Mouse (Mus musculus) small intestine, adult 2 months (tissue): ENCODE data around the gene Psma2. TPM values are rescaled to one million over a fixed set of nuclear protein-coding genes. Genes with fewer than 3 reads are reported as not detected.

Source experiments
- H3K27ac ChIP-seq: fragments of 200-500 bp; 2 replicates; pipeline ENCODE4 v1.5.1; 2012; ENCODE audit warnings: low read depth, low read length, control low read depth, inconsistent platforms; ENCODE audit not compliant: insufficient read depth
- H3K27me3 ChIP-seq: fragments of 200-500 bp; 2 replicates; pipeline ENCODE4 v1.6.1; 2012; ENCODE audit warnings: mild to moderate bottlenecking, moderate library complexity, low read length, inconsistent platforms; ENCODE audit not compliant: control insufficient read depth, insufficient read depth
- H3K36me3 ChIP-seq: fragments of 200-500 bp; 2 replicates; pipeline ENCODE4 v1.6.1; 2012; ENCODE audit warnings: mild to moderate bottlenecking, low read length, control low read depth, inconsistent platforms; ENCODE audit not compliant: control insufficient read depth, insufficient read depth
- H3K4me1 ChIP-seq: fragments of 200-500 bp; 2 replicates; pipeline ENCODE4 v1.6.1; 2012; ENCODE audit warnings: low read length, inconsistent platforms, mixed read lengths; ENCODE audit not compliant: control insufficient read depth, insufficient read depth, insufficient read length
- H3K4me3 ChIP-seq: fragments of 200-500 bp; 2 replicates; pipeline ENCODE4 v1.5.1; 2012; ENCODE audit warnings: low read depth, mild to moderate bottlenecking, control low read depth, inconsistent platforms, low read length, moderate library complexity
- CTCF ChIP-seq: fragments of 200-500 bp; IDR thresholded peaks from 2 replicates; pipeline ENCODE4 v1.5.1; 2012; ENCODE audit warnings: low read depth, mild to moderate bottlenecking, control low read depth, inconsistent platforms, low read length, moderate library complexity, mixed read lengths; ENCODE audit not compliant: insufficient replicate concordance, insufficient read length; ENCODE audit errors: extremely low read depth
- POLR2A ChIP-seq: fragments of 200-500 bp; IDR thresholded peaks from 2 replicates; pipeline ENCODE4 v1.6.1; 2012; ENCODE audit warnings: low read depth, mild to moderate bottlenecking, control low read depth, inconsistent platforms, low read length, moderate library complexity
- WGBS: fragments of 180-500 bp; shearing (Covaris S2); methylation state at CpG from one replicate; pipeline ENCODE4 v1.1.7; 2018; 5-methylcytosine and 5-hydroxymethylcytosine counted together
- polyA plus RNA-seq: library from polyadenylated mRNA; depleted of rRNA; stranded (reverse); fragments of >200 nt; gene quantifications from 2 replicates; pipeline ENCODE4 v1.2.3, GENCODE M21; 2012; rRNA removed

The Psma2 gene
- polyA plus RNA-seq = 11.8 and 24.8 TPM in 2 replicates

DNA sequence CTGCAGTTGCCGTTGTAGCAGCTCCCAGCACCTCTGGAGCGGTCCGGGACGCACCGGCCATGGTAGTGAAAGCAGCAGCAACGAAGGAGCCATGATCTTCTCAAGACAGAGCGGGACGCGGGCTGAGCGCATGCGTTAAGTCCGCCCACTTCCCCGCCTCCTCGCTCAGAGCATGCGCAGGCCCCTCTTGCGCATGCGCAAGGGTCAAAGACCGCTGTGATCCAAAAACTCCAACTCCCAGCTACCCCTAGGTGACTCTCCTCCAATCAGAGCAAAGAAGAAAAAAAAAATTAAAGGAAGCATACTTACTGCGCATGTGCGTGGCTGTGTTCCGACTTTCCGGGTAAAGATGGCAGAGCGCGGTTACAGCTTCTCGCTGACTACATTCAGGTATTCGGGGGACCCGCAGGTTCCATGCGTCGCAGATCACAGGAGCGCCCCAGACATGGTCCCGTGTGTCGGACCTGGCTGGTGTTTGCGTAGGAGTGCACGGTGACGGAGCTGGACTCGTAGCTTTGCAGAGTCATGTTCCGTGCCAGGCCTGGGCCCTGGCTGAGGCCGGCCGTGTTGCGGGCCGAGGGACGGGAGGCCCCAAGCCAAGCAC lies at the start of gene Psma2, which contains the start of gene Mrpl32:
Psma2 (plus strand) TSS at position 315 of the 604 bp plus-strand sequence.
Mrpl32 (minus strand) TSS at position 240 of the 604 bp plus-strand sequence.
- peaks cover 21% of the 10 kb centered on the region for H3K36me3 ChIP-seq
- peak within 1 kb of the TSS; percentile 85 for H3K27ac ChIP-seq
- WGBS = under 1% methylated on average over 42 of the region's 42 CpGs
- peaks cover 3% of the 10 kb centered on the region; the same call in 1 of the 2 replicates for H3K4me1 ChIP-seq
- peak within 1 kb of the TSS; percentile 99 for H3K4me3 ChIP-seq
- TF ChIP-seq CTCF = no peak
- peak; percentile 77 for TF ChIP-seq POLR2A
- H3K27me3 ChIP-seq = no peaks in the 10 kb centered on the region

DNA sequence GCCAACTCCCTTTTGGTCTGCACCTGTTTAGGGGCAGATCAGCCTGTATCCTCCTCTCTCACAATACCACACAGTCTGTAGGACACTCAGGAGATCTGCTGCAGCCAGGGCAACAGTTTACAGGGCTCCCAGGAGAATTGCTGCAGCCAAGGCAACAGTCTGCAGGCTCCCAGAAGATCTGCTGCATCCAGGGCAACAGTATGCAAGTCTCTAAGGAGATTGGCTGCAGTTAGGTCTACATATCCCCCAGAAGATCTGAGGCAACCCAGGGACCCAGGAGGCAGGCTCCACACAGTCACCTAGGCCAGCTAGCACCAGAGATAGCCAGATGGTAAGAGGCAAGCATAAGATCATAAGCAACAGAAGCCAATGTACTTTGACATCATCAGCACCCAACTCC lies 38.9 kb upstream of the Psma2 start:
- no peak overlapping the region for H3K27ac ChIP-seq
- no peaks in the 10 kb centered on the region for H3K27me3 ChIP-seq
- no peaks in the 10 kb centered on the region for H3K36me3 ChIP-seq
- no peak overlapping the region for H3K4me3 ChIP-seq
- no peaks in the 10 kb centered on the region for H3K4me1 ChIP-seq
- no peak for TF ChIP-seq POLR2A
- no peak for TF ChIP-seq CTCF

DNA sequence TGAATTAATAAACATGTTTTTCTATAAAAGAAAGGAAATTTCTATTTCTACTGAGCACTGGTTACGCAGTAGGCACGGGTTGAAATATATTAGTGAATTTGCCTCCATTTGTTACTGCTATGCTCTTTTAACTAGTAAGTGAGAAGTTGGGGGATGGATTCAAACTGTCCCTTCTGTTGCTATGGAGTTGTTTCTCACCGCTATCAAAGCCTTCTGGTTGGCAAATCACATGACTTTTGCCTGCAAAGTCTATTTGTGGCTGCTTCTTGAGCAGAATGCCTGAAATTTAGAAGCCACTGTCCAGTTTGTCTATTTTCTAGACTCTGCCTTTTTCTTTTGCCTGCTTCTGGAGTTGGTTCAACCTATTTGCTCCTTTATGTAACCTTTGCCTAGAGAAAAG lies 32.6 kb upstream of the Psma2 start:
- WGBS = 78% methylated on average over 3 of the region's 3 CpGs
- no peak for TF ChIP-seq POLR2A
- TF ChIP-seq CTCF = no peak
- Histone ChIP-seq H3K4me1 (no peaks in the 10 kb centered on the region), H3K27ac (no peak overlapping the region), H3K4me3 (no peak overlapping the region), H3K36me3 (no peaks in the 10 kb centered on the region), H3K27me3 (no peaks in the 10 kb centered on the region)

DNA sequence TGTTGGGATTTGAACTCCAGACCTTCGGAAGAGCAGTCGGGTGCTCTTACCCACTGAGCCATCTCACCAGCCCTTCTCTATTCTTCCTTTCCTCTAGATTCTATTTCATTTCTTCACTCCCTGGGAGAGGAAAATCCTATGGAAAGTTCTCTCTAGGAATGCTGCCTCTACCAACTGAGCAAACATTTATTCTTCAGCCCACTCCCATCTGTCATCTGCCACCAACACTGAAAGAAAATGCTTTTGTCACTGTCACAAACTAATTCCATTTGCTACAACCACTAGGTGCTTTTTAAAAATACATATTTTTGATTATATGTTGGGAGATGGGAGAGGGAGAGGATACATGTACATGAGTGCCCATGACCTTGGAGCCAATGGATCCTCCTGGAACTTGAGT lies 10.3 kb upstream of the Psma2 start:
- no peak overlapping the region for H3K27ac ChIP-seq
- H3K36me3 ChIP-seq = no peaks in the 10 kb centered on the region
- TF ChIP-seq POLR2A (no peak), CTCF (no peak)
- 89% methylated on average over 2 of the region's 2 CpGs for WGBS
- H3K4me1 ChIP-seq = no peaks in the 10 kb centered on the region
- no peak overlapping the region for H3K4me3 ChIP-seq
- H3K27me3 ChIP-seq = no peaks in the 10 kb centered on the region

DNA sequence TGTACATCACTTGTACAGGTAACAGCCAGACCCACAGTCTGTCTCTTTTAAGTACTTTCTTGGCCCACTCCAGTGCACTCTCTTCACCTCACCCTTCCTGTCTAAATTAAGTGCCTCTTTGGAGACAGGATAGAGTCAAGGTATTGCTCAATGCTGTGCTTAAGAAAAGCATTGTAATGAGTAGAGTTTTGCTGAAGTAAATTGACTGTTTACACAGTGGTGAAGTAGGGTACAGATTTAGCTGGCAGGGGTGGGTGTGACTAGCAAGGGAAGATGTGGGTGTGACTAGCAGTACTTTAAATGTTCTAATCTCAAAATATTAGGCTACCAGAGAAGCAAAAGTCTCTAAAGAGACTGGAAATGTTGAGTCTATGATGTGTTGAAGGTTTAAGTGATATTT lies 5.4 kb upstream of the Psma2 start:
- Histone ChIP-seq H3K27me3 (no peaks in the 10 kb centered on the region), H3K36me3 (peaks cover 4% of the 10 kb centered on the region; the same call in 1 of the 2 replicates), H3K4me3 (no peak overlapping the region), H3K27ac (no peak overlapping the region), H3K4me1 (no peaks in the 10 kb centered on the region)
- TF ChIP-seq CTCF (no peak), POLR2A (no peak)

DNA sequence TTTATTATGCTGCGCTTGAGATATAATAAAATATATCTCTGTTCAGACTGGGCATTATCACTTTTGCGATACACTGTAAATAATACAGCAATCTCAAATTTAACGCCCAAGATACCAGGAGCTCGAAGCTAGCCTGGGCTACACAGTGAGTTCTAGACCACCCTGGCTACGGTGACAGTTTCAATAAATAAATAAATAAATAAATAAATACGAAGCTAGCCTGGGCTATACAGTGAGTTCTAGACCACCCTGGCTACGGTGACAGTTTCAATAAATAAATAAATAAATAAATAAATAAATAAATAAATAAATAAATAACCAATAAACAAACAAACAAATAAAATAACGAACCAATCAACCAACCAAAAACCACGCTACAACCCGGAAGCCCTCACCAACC lies 577 bp upstream of the Psma2 start:
- peak overlapping the region; percentile 99 for H3K4me3 ChIP-seq
- H3K36me3 ChIP-seq = peaks cover 19% of the 10 kb centered on the region
- H3K4me1 ChIP-seq = peaks cover 3% of the 10 kb centered on the region; the same call in 1 of the 2 replicates
- 2% methylated on average over 10 of the region's 10 CpGs for WGBS
- TF ChIP-seq POLR2A (no peak), CTCF (no peak)
- peak overlapping the region; percentile 69 for H3K27ac ChIP-seq
- H3K27me3 ChIP-seq = no peaks in the 10 kb centered on the region

DNA sequence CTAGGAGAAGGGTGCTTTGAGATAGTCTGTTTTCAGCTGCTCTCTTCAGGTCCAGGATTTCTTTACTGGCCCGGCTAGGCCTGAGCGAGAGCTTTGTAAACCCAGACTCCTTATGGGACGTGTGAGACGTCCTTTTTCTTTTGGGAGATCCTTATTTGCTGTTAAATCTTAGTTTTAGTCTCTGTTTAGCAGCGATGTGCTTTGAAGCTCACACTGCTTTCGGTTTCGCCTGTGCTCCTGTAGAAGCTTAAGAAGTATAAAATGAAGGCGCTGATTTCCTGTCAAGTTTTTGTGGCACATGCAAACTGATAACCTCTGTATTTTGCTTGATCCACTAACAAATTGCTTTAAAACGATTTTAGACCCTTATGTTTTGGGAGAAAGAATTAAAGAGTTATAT lies 513 bp downstream of the Psma2 start:
- WGBS = under 1% methylated on average over 9 of the region's 9 CpGs
- Histone ChIP-seq H3K4me3 (peak overlapping the region; percentile 99), H3K27me3 (no peaks in the 10 kb centered on the region), H3K4me1 (peaks cover 3% of the 10 kb centered on the region; the same call in 1 of the 2 replicates), H3K36me3 (peaks cover 24% of the 10 kb centered on the region), H3K27ac (peak overlapping the region; percentile 85)
- TF ChIP-seq CTCF (no peak), POLR2A (no peak)
